Mouse (Mus musculus): ENCODE data around the gene Taf4.

DNA sequence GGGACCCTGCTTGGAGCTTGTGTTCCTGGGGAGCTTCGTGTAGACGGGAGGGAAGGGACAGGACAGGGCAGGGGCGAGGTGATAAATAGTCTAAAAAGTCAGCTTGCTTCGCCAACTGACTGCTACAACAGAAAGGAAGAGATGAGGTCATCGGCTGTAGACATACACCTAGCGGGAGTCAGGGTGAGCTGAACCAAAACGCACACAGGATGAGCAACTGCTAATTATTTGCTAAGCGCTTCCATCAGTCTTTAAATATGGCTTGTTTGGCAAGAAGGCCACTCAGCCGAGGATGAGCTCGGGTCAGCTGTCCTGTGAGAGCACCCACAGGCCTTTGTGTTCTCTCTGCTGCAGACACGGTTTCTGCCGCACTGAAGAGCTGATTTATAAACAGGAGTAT, 63.5 kb downstream of the Taf4 start:
- no peak for TF ChIP-seq CTCF (IDR thresholded peaks at IDR 0.05; ENCODE audit: borderline replicate concordance, control insufficient read depth, extremely low read depth, insufficient read depth, low read length, poor library complexity)
- TF ChIP-seq POLR2A (IDR thresholded peaks at IDR 0.05; ENCODE audit: control insufficient read depth, extremely low read depth, insufficient read depth, low read length, poor library complexity) = no peak

All from thymus, adult 2 months (tissue).